Mouse (Mus musculus) retina, postnatal 1 day (tissue): ENCODE data around the gene 4930519P11Rik.

ENCODE experiments used
- DNase-seq: peaks from one replicate; pipeline ENCODE4 v3.0.0-alpha.2; 2012

The 4930519P11Rik gene

GRCm38 (mm10) chr2:154580586-154580985, 32.7 kb downstream of the 4930519P11Rik start:
- peak; percentile 2 for DNase-seq

- no peak for DNase-seq
Observed at GRCm38 (mm10) chr2:154577744-154578067, 35.5 kb downstream of the 4930519P11Rik start.

GRCm38 (mm10) chr2:154576876-154577743, 36.1 kb downstream of the 4930519P11Rik start:
- peak; percentile 96 for DNase-seq

GRCm38 (mm10) chr2:154574271-154574670, 39.0 kb downstream of the 4930519P11Rik start:
- peak; percentile 97 for DNase-seq

GRCm38 (mm10) chr2:154572996-154573395, 40.2 kb downstream of the 4930519P11Rik start:
- no peak for DNase-seq

- no peak for DNase-seq
Observed at GRCm38 (mm10) chr2:154571976-154572375, 41.3 kb downstream of the 4930519P11Rik start.

GRCm38 (mm10) chr2:154571266-154571665, 42.0 kb downstream of the 4930519P11Rik start:
- DNase-seq, result peak; percentile 15

GRCm38 (mm10) chr2:154570666-154571065, 42.6 kb downstream of the 4930519P11Rik start:
- no peak for DNase-seq

GRCm38 (mm10) chr2:154569836-154570286, 43.4 kb downstream of the 4930519P11Rik start, which contains the start of gene E2f1:
Gene E2f1, minus strand, starts transcription at chr2:154569892.
- DNase-seq, result peak; percentile 98

GRCm38 (mm10) chr2:154569071-154569748, 44.0 kb downstream of the 4930519P11Rik start:
- peak; percentile 73 for DNase-seq

GRCm38 (mm10) chr2:154568329-154569070, 44.7 kb downstream of the 4930519P11Rik start:
- DNase-seq, result peak; percentile 85

GRCm38 (mm10) chr2:154567766-154568165, 45.5 kb downstream of the 4930519P11Rik start:
- no peak for DNase-seq

GRCm38 (mm10) chr2:154566641-154567040, 46.6 kb downstream of the 4930519P11Rik start:
- DNase-seq, result no peak

GRCm38 (mm10) chr2:154565562-154565961, 47.7 kb downstream of the 4930519P11Rik start:
- DNase-seq, result no peak

- no peak for DNase-seq
Observed at GRCm38 (mm10) chr2:154563612-154564170, 49.5 kb downstream of the 4930519P11Rik start.
